13 mouse cellular contexts compared by ENCODE assay signal in the genomic region with DNA sequence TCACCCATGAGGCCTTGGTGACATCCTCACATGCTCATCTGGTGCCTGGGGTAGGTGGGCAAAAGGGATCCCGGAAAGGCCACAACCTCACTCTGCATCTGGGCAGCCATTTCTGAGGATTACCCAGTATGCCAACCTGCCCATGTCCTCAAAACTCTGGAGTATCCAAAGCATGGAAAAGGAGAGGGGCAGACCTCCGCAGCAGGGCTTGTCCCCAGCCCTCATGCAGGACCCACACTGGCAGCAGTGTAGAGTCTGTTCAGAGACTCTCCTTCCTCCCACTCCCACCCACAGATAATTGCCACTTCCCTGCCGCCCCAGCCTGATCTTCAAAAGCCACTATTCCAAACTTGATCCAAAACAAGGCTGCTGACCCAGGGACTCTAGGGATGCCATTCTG. TPM values are rescaled to one million over a fixed set of nuclear protein-coding genes. Genes with fewer than 3 reads are reported as not detected.
DNase-seq lines count a peak whose midpoint lies in the region; ATAC-seq and TF ChIP-seq lines count a peak whose summit lies in the region.
"Had no signal": no experiment of that assay in that cellular context is flagged by ENCODE, and none has a peak within 500 bp of the region (broad histone marks: within the 10 kb centered on the region; RNA-seq: fewer than 3 reads in every experiment).

No protein-coding gene starts in this region.

- H3K4me1 ChIP-seq in forebrain, embryonic 10.5 days: peaks cover 32% of the 10 kb centered on the region
- H3K4me1 ChIP-seq in forebrain, embryonic 11.5 days (replicated peaks; ENCODE audit: control insufficient read depth, insufficient read depth, low read length): peaks cover 3% of the 10 kb centered on the region; the same call in 1 of the 2 replicates
- H3K4me1 ChIP-seq in kidney, embryonic 15.5 days: peaks cover 21% of the 10 kb centered on the region
- H3K4me1 ChIP-seq in megakaryocyte, embryonic 14.5 days: peaks cover 19% of the 10 kb centered on the region
- H3K4me1 ChIP-seq in stomach, embryonic 16.5 days (ENCODE audit: control insufficient read depth, insufficient read depth, low read length): 0 out of 2 replicates have a peak, but pooled peaks cover 5% of the 10 kb centered on the region

- H3K36me3 ChIP-seq in forebrain, embryonic 10.5 days (replicated peaks): no peaks in the 10 kb centered on the region
- no peaks in the 10 kb centered on the region for H3K36me3 ChIP-seq in forebrain, embryonic 11.5 days (ENCODE audit: control insufficient read depth, insufficient read depth, low read length)
- H3K36me3 ChIP-seq in kidney, embryonic 15.5 days: no peaks in the 10 kb centered on the region
- no peaks in the 10 kb centered on the region for H3K36me3 ChIP-seq in megakaryocyte, embryonic 14.5 days (replicated peaks; ENCODE audit: low read length)
- H3K36me3 ChIP-seq in stomach, embryonic 16.5 days (ENCODE audit: control insufficient read depth, insufficient read depth, low read length): no peaks in the 10 kb centered on the region

- H3K4me3 ChIP-seq in forebrain, embryonic 10.5 days: peak overlapping the region; percentile 68; the same call in 1 of the 2 replicates
- no peak overlapping the region for H3K4me3 ChIP-seq in forebrain, embryonic 11.5 days (ENCODE audit: low read depth, low read length)
- no peak overlapping the region for H3K4me3 ChIP-seq in kidney, embryonic 15.5 days (replicated peaks)
- peak overlapping the region; percentile 91 for H3K4me3 ChIP-seq in megakaryocyte, embryonic 14.5 days (replicated peaks)
- H3K4me3 ChIP-seq in stomach, embryonic 16.5 days (replicated peaks; ENCODE audit: low read length): peak overlapping the region; percentile 63
- no peak overlapping the region for H3K4me3 ChIP-seq in left cerebral cortex, adult 2 months

- H3K9ac ChIP-seq in forebrain, embryonic 11.5 days (ENCODE audit: low read length): no peak overlapping the region
- no peak overlapping the region for H3K9ac ChIP-seq in kidney, embryonic 15.5 days
- H3K9ac ChIP-seq in stomach, embryonic 16.5 days (ENCODE audit: low read length): no peak overlapping the region
- H3K9ac ChIP-seq: liver, embryonic 14.5 days had no signal

- H3K27ac ChIP-seq in forebrain, embryonic 10.5 days: no peak overlapping the region
- no peak overlapping the region for H3K27ac ChIP-seq in forebrain, embryonic 11.5 days (ENCODE audit: low read depth, low read length)
- no peak overlapping the region for H3K27ac ChIP-seq in kidney, embryonic 15.5 days
- H3K27ac ChIP-seq in stomach, embryonic 16.5 days (ENCODE audit: low read length): no peak overlapping the region
- H3K27ac ChIP-seq in left cerebral cortex, adult 2 months: no peak overlapping the region
- H3K27ac ChIP-seq: liver, embryonic 14.5 days had no signal

- H3K27me3 ChIP-seq in forebrain, embryonic 10.5 days (ENCODE audit: poor library complexity, severe bottlenecking): peaks cover 80% of the 10 kb centered on the region
- peaks cover 37% of the 10 kb centered on the region for H3K27me3 ChIP-seq in forebrain, embryonic 11.5 days (ENCODE audit: control insufficient read depth, insufficient read depth, low read length)
- peaks cover 47% of the 10 kb centered on the region for H3K27me3 ChIP-seq in kidney, embryonic 15.5 days
- H3K27me3 ChIP-seq in megakaryocyte, embryonic 14.5 days (replicated peaks): peaks cover 93% of the 10 kb centered on the region
- peaks cover 20% of the 10 kb centered on the region for H3K27me3 ChIP-seq in stomach, embryonic 16.5 days (ENCODE audit: control insufficient read depth, insufficient read depth, low read length)

- WGBS in forebrain, embryonic 10.5 days: 69% methylated on average over 3 of the region's 3 CpGs
- WGBS in forebrain, embryonic 11.5 days: 62% methylated on average over 3 of the region's 3 CpGs
- WGBS in kidney, embryonic 15.5 days: 64% methylated on average over 3 of the region's 3 CpGs
- 67% methylated on average over 3 of the region's 3 CpGs for WGBS in stomach, embryonic 16.5 days

- H3K4me2 ChIP-seq in forebrain, embryonic 11.5 days (ENCODE audit: low read depth, low read length, severe bottlenecking): no peak overlapping the region
- H3K4me2 ChIP-seq in kidney, embryonic 15.5 days: peak overlapping the region; percentile 92
- H3K4me2 ChIP-seq in stomach, embryonic 16.5 days (ENCODE audit: low read depth, low read length): peak overlapping the region; percentile 89

- intact Hi-C loops in left cerebral cortex, adult 2 months (cut with DNase I): no loop called here

- TF ChIP-seq CTCF in left cerebral cortex, adult 2 months (IDR thresholded peaks at IDR 0.05): no peak

- DNase-seq in forebrain, embryonic 10.5 days (ENCODE audit: extremely low spot score, low spot score): no peak
- DNase-seq in forebrain, embryonic 11.5 days (ENCODE audit: low spot score): no peak
- no peak for DNase-seq in kidney, postnatal 10 days
- no peak for DNase-seq in left cerebral cortex, adult 2 months (ENCODE audit: extremely low spot score in 1 of 2, low spot score in 2 of 2)
- DNase-seq: adrenal gland, postnatal 10 days; right cerebral cortex, postnatal 14 days; thymus, postnatal 25 days had no signal

- no peak for ATAC-seq in forebrain, embryonic 11.5 days (replicated peaks; ENCODE audit: low FRiP score)
- ATAC-seq in kidney, embryonic 15.5 days (replicated peaks; ENCODE audit: low FRiP score): no peak
- no peak for ATAC-seq in megakaryocyte, adult 5-6 weeks (ENCODE audit: poor library complexity, severe bottlenecking)
- ATAC-seq in stomach, embryonic 16.5 days (ENCODE audit: insufficient read depth, low FRiP score): no peak

- no peaks in the 10 kb centered on the region for H3K9me3 ChIP-seq in forebrain, embryonic 10.5 days
- H3K9me3 ChIP-seq in forebrain, embryonic 11.5 days (ENCODE audit: control insufficient read depth, low read length): no peaks in the 10 kb centered on the region
- no peaks in the 10 kb centered on the region for H3K9me3 ChIP-seq in kidney, embryonic 15.5 days (replicated peaks)
- H3K9me3 ChIP-seq in megakaryocyte, embryonic 14.5 days: no peaks in the 10 kb centered on the region
- no peaks in the 10 kb centered on the region for H3K9me3 ChIP-seq in stomach, embryonic 16.5 days (replicated peaks; ENCODE audit: control insufficient read depth, low read length)

RNA-seq across cellular contexts. Expression of a gene that starts 1.9 kb away (rescaled TPM):
- 0.27 and 0.36 TPM in 2 replicates for polyA plus RNA-seq in forebrain, embryonic 10.5 days (2016; fragmentation: Nextera tagmentation; extraction: Ambion mirVana)
- 0.23 and 0.29 TPM in 2 replicates for polyA plus RNA-seq in forebrain, embryonic 11.5 days (2014; fragmentation: Nextera tagmentation; extraction: Ambion mirVana)
- 1.1 and 1.5 TPM in 2 replicates for polyA plus RNA-seq in kidney, embryonic 15.5 days (2015; fragmentation: Nextera tagmentation; extraction: Ambion mirVana)
- 2.4 TPM in 1 of 2 replicates, not detected in the other for polyA plus RNA-seq in megakaryocyte, embryonic 14.5 days (2012; ENCODE audit: insufficient read depth, low replicate concordance)
- total RNA-seq in megakaryocyte, adult 5-6 weeks (2015): 1.6 and 2.1 TPM in 2 replicates
- total RNA-seq in megakaryocyte, adult 5-6 weeks (2017): 3.6 and 3.7 TPM in 2 replicates
- 8.5 and 12.0 TPM in 2 replicates for polyA plus RNA-seq in stomach, embryonic 16.5 days (2015; fragmentation: Nextera tagmentation; extraction: Ambion mirVana)
- under 1 TPM; 0.68 to 0.82 TPM for total RNA-seq in left cerebral cortex, adult 2 months (2021)

RNA-seq across cellular contexts. Expression of a gene that starts 36.3 kb away (rescaled TPM):
- 1.5 and 2.0 TPM in 2 replicates for polyA plus RNA-seq in forebrain, embryonic 10.5 days (2016; fragmentation: Nextera tagmentation; extraction: Ambion mirVana)
- 1.9 and 3.3 TPM in 2 replicates for polyA plus RNA-seq in forebrain, embryonic 11.5 days (2014; fragmentation: Nextera tagmentation; extraction: Ambion mirVana)
- 5.2 TPM in 2 replicates for polyA plus RNA-seq in kidney, embryonic 15.5 days (2015; fragmentation: Nextera tagmentation; extraction: Ambion mirVana)
- 7.0 and 20.0 TPM in 2 replicates for polyA plus RNA-seq in megakaryocyte, embryonic 14.5 days (2012; ENCODE audit: insufficient read depth, low replicate concordance)
- total RNA-seq in megakaryocyte, adult 5-6 weeks (2015): 32.8 and 34.2 TPM in 2 replicates
- total RNA-seq in megakaryocyte, adult 5-6 weeks (2017): 12.0 and 12.9 TPM in 2 replicates
- 7.9 and 8.6 TPM in 2 replicates for polyA plus RNA-seq in stomach, embryonic 16.5 days (2015; fragmentation: Nextera tagmentation; extraction: Ambion mirVana)
- total RNA-seq in left cerebral cortex, adult 2 months (2021): 1 to 10 TPM; 2.3 to 4.0 TPM
- total RNA-seq: common myeloid progenitor, adult 5-6 weeks had no signal

Comparison
In these comparisons a context has a peak if more than half of its experiments do, and no peak if none do; other contexts are left out.
1. H3K4me3 ChIP-seq: peak in forebrain, embryonic 10.5 days (single experiment), megakaryocyte, embryonic 14.5 days (single experiment) and stomach, embryonic 16.5 days (single experiment); none in forebrain, embryonic 11.5 days (single experiment), kidney, embryonic 15.5 days (single experiment) and left cerebral cortex, adult 2 months (single experiment).